Mouse (Mus musculus): Measurements from ENCODE around the gene Zmiz1. TPM values are rescaled to one million over a fixed set of nuclear protein-coding genes. Genes with fewer than 3 reads are reported as not detected.

Zmiz1 gene
- polyA plus RNA-seq, 1 experiment from 2014 or later: 70.0 TPM

GRCm38 (mm10) chr14:25559907-25560306, 100.9 kb downstream of the Zmiz1 start:
- 91% methylated on average over 5 of the region's 5 CpGs for WGBS
- Histone ChIP-seq H3K27me3 (ENCODE audit: control insufficient read depth, insufficient read depth, low read length) (no peaks in the 10 kb centered on the region), H3K36me3 (replicated peaks; ENCODE audit: control insufficient read depth, insufficient read depth) (0 out of 2 replicates have a peak, but pooled peaks cover 3% of the 10 kb centered on the region), H3K9me3 (ENCODE audit: control insufficient read depth, low read length) (no peaks in the 10 kb centered on the region), H3K9ac (no peak overlapping the region), H3K4me3 (replicated peaks; ENCODE audit: low read length) (no peak overlapping the region), H3K27ac (no peak overlapping the region), H3K4me2 (replicated peaks) (no peak overlapping the region), H3K4me1 (replicated peaks; ENCODE audit: control insufficient read depth, insufficient read depth, low read length) (peaks cover 59% of the 10 kb centered on the region)
- DNase-seq (ENCODE audit: low spot score) (no peak), ATAC-seq (ENCODE audit: low FRiP score) (no peak)

GRCm38 (mm10) chr14:25560841-25561240, 101.9 kb downstream of the Zmiz1 start:
- H3K27ac ChIP-seq: no peak overlapping the region
- ATAC-seq (ENCODE audit: low FRiP score) (no peak), DNase-seq (ENCODE audit: low spot score) (no peak)
- no peak overlapping the region for H3K9ac ChIP-seq
- H3K27me3 ChIP-seq (ENCODE audit: control insufficient read depth, insufficient read depth, low read length): no peaks in the 10 kb centered on the region
- H3K9me3 ChIP-seq (ENCODE audit: control insufficient read depth, low read length): no peaks in the 10 kb centered on the region
- H3K4me2 ChIP-seq (replicated peaks): no peak overlapping the region
- 95% methylated on average over 3 of the region's 3 CpGs for WGBS
- 0 out of 2 replicates have a peak, but pooled peaks cover 3% of the 10 kb centered on the region for H3K36me3 ChIP-seq (replicated peaks; ENCODE audit: control insufficient read depth, insufficient read depth)
- H3K4me3 ChIP-seq (replicated peaks; ENCODE audit: low read length): no peak overlapping the region
- H3K4me1 ChIP-seq (replicated peaks; ENCODE audit: control insufficient read depth, insufficient read depth, low read length): peaks cover 59% of the 10 kb centered on the region

GRCm38 (mm10) chr14:25561716-25562115, 102.7 kb downstream of the Zmiz1 start:
- Histone ChIP-seq H3K27me3 (ENCODE audit: control insufficient read depth, insufficient read depth, low read length) (no peaks in the 10 kb centered on the region), H3K27ac (peak overlapping the region; percentile 7; the same call in 1 of the 2 replicates), H3K4me1 (replicated peaks; ENCODE audit: control insufficient read depth, insufficient read depth, low read length) (peaks cover 53% of the 10 kb centered on the region), H3K4me2 (replicated peaks) (no peak overlapping the region), H3K36me3 (replicated peaks; ENCODE audit: control insufficient read depth, insufficient read depth) (0 out of 2 replicates have a peak, but pooled peaks cover 3% of the 10 kb centered on the region), H3K9me3 (ENCODE audit: control insufficient read depth, low read length) (no peaks in the 10 kb centered on the region), H3K4me3 (replicated peaks; ENCODE audit: low read length) (no peak overlapping the region), H3K9ac (no peak overlapping the region)
- DNase-seq (ENCODE audit: low spot score) (peak; percentile 23), ATAC-seq (ENCODE audit: low FRiP score) (no peak)
- WGBS: 42% methylated on average over 1 of the region's 1 CpGs

GRCm38 (mm10) chr14:25562447-25562846, 103.5 kb downstream of the Zmiz1 start:
- no peaks in the 10 kb centered on the region for H3K27me3 ChIP-seq (ENCODE audit: control insufficient read depth, insufficient read depth, low read length)
- H3K9me3 ChIP-seq (ENCODE audit: control insufficient read depth, low read length): no peaks in the 10 kb centered on the region
- H3K36me3 ChIP-seq (replicated peaks; ENCODE audit: control insufficient read depth, insufficient read depth): 0 out of 2 replicates have a peak, but pooled peaks cover 3% of the 10 kb centered on the region
- peaks cover 47% of the 10 kb centered on the region for H3K4me1 ChIP-seq (replicated peaks; ENCODE audit: control insufficient read depth, insufficient read depth, low read length)
- no peak overlapping the region for H3K27ac ChIP-seq
- no peak overlapping the region for H3K4me2 ChIP-seq (replicated peaks)
- H3K9ac ChIP-seq: no peak overlapping the region
- 84% methylated on average over 4 of the region's 4 CpGs for WGBS
- ATAC-seq (ENCODE audit: low FRiP score): no peak
- DNase-seq (ENCODE audit: low spot score): no peak
- H3K4me3 ChIP-seq (replicated peaks; ENCODE audit: low read length): no peak overlapping the region

GRCm38 (mm10) chr14:25562909-25563308, 103.9 kb downstream of the Zmiz1 start:
- no peak overlapping the region for H3K4me2 ChIP-seq (replicated peaks)
- no peaks in the 10 kb centered on the region for H3K9me3 ChIP-seq (ENCODE audit: control insufficient read depth, low read length)
- H3K9ac ChIP-seq: no peak overlapping the region
- H3K36me3 ChIP-seq (replicated peaks; ENCODE audit: control insufficient read depth, insufficient read depth): 0 out of 2 replicates have a peak, but pooled peaks cover 3% of the 10 kb centered on the region
- H3K27ac ChIP-seq: no peak overlapping the region
- no peaks in the 10 kb centered on the region for H3K27me3 ChIP-seq (ENCODE audit: control insufficient read depth, insufficient read depth, low read length)
- peaks cover 42% of the 10 kb centered on the region for H3K4me1 ChIP-seq (replicated peaks; ENCODE audit: control insufficient read depth, insufficient read depth, low read length)
- H3K4me3 ChIP-seq (replicated peaks; ENCODE audit: low read length): no peak overlapping the region
- DNase-seq (ENCODE audit: low spot score) (peak; percentile 22), ATAC-seq (ENCODE audit: low FRiP score) (no peak)
- WGBS: 76% methylated on average over 7 of the region's 7 CpGs

- WGBS: 43% methylated on average over 8 of the region's 8 CpGs
- 0 out of 2 replicates have a peak overlapping the region, but pooled peaks have one; percentile 0 for H3K4me2 ChIP-seq (replicated peaks)
- DNase-seq (ENCODE audit: low spot score): peak; percentile 27
These were observed 105.6 kb downstream of the Zmiz1 start for GRCm38 (mm10) chr14:25564577-25564976.

GRCm38 (mm10) chr14:25565344-25566088, 106.5 kb downstream of the Zmiz1 start:
- H3K9ac ChIP-seq: peak overlapping the region; percentile 16; the same call in 1 of the 2 replicates
- ATAC-seq (ENCODE audit: low FRiP score) (peak; percentile 73), DNase-seq (ENCODE audit: low spot score) (peak; percentile 83)
- 23% methylated on average over 11 of the region's 11 CpGs for WGBS
- H3K4me1 ChIP-seq (replicated peaks; ENCODE audit: control insufficient read depth, insufficient read depth, low read length): peaks cover 39% of the 10 kb centered on the region
- 0 out of 2 replicates have a peak overlapping the region, but pooled peaks have one; percentile 0 for H3K4me2 ChIP-seq (replicated peaks)
- H3K9me3 ChIP-seq (ENCODE audit: control insufficient read depth, low read length): no peaks in the 10 kb centered on the region
- H3K27ac ChIP-seq: peak overlapping the region; percentile 81
- no peak overlapping the region for H3K4me3 ChIP-seq (replicated peaks; ENCODE audit: low read length)
- no peaks in the 10 kb centered on the region for H3K27me3 ChIP-seq (ENCODE audit: control insufficient read depth, insufficient read depth, low read length)
- 0 out of 2 replicates have a peak, but pooled peaks cover 3% of the 10 kb centered on the region for H3K36me3 ChIP-seq (replicated peaks; ENCODE audit: control insufficient read depth, insufficient read depth)

More at GRCm38 (mm10) chr14:25564577-25564976, 105.6 kb downstream of the Zmiz1 start:
- peak overlapping the region; percentile 81 for H3K27ac ChIP-seq
- no peak; the same call in 1 of the 2 replicates for ATAC-seq (ENCODE audit: low FRiP score)
- H3K27me3 ChIP-seq (ENCODE audit: control insufficient read depth, insufficient read depth, low read length): no peaks in the 10 kb centered on the region
- H3K9me3 ChIP-seq (ENCODE audit: control insufficient read depth, low read length): no peaks in the 10 kb centered on the region
- H3K9ac ChIP-seq: no peak overlapping the region
- H3K4me3 ChIP-seq (replicated peaks; ENCODE audit: low read length): no peak overlapping the region
- peaks cover 39% of the 10 kb centered on the region for H3K4me1 ChIP-seq (replicated peaks; ENCODE audit: control insufficient read depth, insufficient read depth, low read length)
- 0 out of 2 replicates have a peak, but pooled peaks cover 3% of the 10 kb centered on the region for H3K36me3 ChIP-seq (replicated peaks; ENCODE audit: control insufficient read depth, insufficient read depth)

GRCm38 (mm10) chr14:25567245-25567644, 108.3 kb downstream of the Zmiz1 start:
- ATAC-seq (ENCODE audit: low FRiP score) (no peak), DNase-seq (ENCODE audit: low spot score) (no peak)
- 60% methylated on average over 3 of the region's 3 CpGs for WGBS
- H3K9ac ChIP-seq: no peak overlapping the region
- H3K27ac ChIP-seq: no peak overlapping the region
- H3K9me3 ChIP-seq (ENCODE audit: control insufficient read depth, low read length): no peaks in the 10 kb centered on the region
- H3K4me2 ChIP-seq (replicated peaks): no peak overlapping the region
- H3K36me3 ChIP-seq (replicated peaks; ENCODE audit: control insufficient read depth, insufficient read depth): peaks cover 2% of the 10 kb centered on the region; the same call in 1 of the 2 replicates
- no peak overlapping the region for H3K4me3 ChIP-seq (replicated peaks; ENCODE audit: low read length)
- H3K27me3 ChIP-seq (ENCODE audit: control insufficient read depth, insufficient read depth, low read length): no peaks in the 10 kb centered on the region
- H3K4me1 ChIP-seq (replicated peaks; ENCODE audit: control insufficient read depth, insufficient read depth, low read length): peaks cover 31% of the 10 kb centered on the region

GRCm38 (mm10) chr14:25567837-25568236, 108.9 kb downstream of the Zmiz1 start:
- Histone ChIP-seq H3K27ac (no peak overlapping the region), H3K9me3 (ENCODE audit: control insufficient read depth, low read length) (no peaks in the 10 kb centered on the region), H3K4me3 (replicated peaks; ENCODE audit: low read length) (no peak overlapping the region), H3K36me3 (replicated peaks; ENCODE audit: control insufficient read depth, insufficient read depth) (peaks cover 8% of the 10 kb centered on the region), H3K4me2 (replicated peaks) (no peak overlapping the region), H3K9ac (no peak overlapping the region), H3K27me3 (ENCODE audit: control insufficient read depth, insufficient read depth, low read length) (no peaks in the 10 kb centered on the region), H3K4me1 (replicated peaks; ENCODE audit: control insufficient read depth, insufficient read depth, low read length) (peaks cover 28% of the 10 kb centered on the region)
- DNase-seq (ENCODE audit: low spot score): no peak
- WGBS: 98% methylated on average over 2 of the region's 2 CpGs
- no peak for ATAC-seq (ENCODE audit: low FRiP score)
